Mouse (Mus musculus) intestine, embryonic 16.5 days (tissue): Measurements from ENCODE around the gene Rpp14. TPM values are rescaled to one million over a fixed set of nuclear protein-coding genes. Genes with fewer than 3 reads are reported as not detected.

Source experiments
- ATAC-seq: fragments of 200-750 bp; cut with Nextera tagmentation; 2 replicates; pipeline ENCODE4 v1.8.0; 2017; ENCODE audit warnings: moderate TSS enrichment, moderate library complexity
- H3K27ac ChIP-seq: fragments of 300-500 bp; sonication (generic); 2 replicates; pipeline ENCODE4 v1.5.1; 2014; ENCODE audit warnings: mild to moderate bottlenecking, low read length
- H3K27me3 ChIP-seq: fragments of 300-500 bp; sonication (generic); replicated peaks from 2 replicates; pipeline ENCODE4 v1.6.1; 2014; ENCODE audit warnings: low read length, control low read depth, mixed read lengths; ENCODE audit not compliant: control insufficient read depth, insufficient read depth
- H3K36me3 ChIP-seq: fragments of 300-500 bp; sonication (generic); 2 replicates; pipeline ENCODE4 v1.6.1; 2014; ENCODE audit warnings: low read length, control low read depth; ENCODE audit not compliant: control insufficient read depth, insufficient read depth
- H3K4me1 ChIP-seq: fragments of 300-500 bp; sonication (generic); 2 replicates; pipeline ENCODE4 v1.6.1; 2014; ENCODE audit warnings: low read length, control low read depth, mixed read lengths; ENCODE audit not compliant: control insufficient read depth, insufficient read depth
- H3K4me2 ChIP-seq: fragments of 300-500 bp; sonication (generic); 2 replicates; pipeline ENCODE4 v1.6.1; 2014; ENCODE audit warnings: low read depth, low read length, control low read depth
- H3K4me3 ChIP-seq: fragments of 300-500 bp; sonication (generic); 2 replicates; pipeline ENCODE4 v1.5.1; 2014; ENCODE audit warnings: mild to moderate bottlenecking, low read length
- H3K9ac ChIP-seq: fragments of 300-500 bp; sonication (generic); 2 replicates; pipeline ENCODE4 v1.6.1; 2014; ENCODE audit warnings: low read depth, low read length
- H3K9me3 ChIP-seq: fragments of 300-500 bp; sonication (generic); 2 replicates; pipeline ENCODE4 v1.6.1; 2016; ENCODE audit warnings: low read length, control low read depth; ENCODE audit not compliant: control insufficient read depth
- WGBS: fragments of 180-500 bp; shearing (Covaris S2); extraction: QIAGEN DNeasy Blood & Tissue Kit; methylation state at CpG from one replicate; pipeline ENCODE4 v1.1.7; 2014; 5-methylcytosine and 5-hydroxymethylcytosine counted together
- polyA plus RNA-seq: library from polyadenylated mRNA; unstranded; fragments of >200 nt; fragmentation: Nextera tagmentation; extraction: Ambion mirVana; gene quantifications from 2 replicates; pipeline ENCODE4 v1.2.1, GENCODE M21; 2015

Rpp14 gene
- polyA plus RNA-seq, 1 experiment from 2014 or later, result 54.9 TPM

DNA sequence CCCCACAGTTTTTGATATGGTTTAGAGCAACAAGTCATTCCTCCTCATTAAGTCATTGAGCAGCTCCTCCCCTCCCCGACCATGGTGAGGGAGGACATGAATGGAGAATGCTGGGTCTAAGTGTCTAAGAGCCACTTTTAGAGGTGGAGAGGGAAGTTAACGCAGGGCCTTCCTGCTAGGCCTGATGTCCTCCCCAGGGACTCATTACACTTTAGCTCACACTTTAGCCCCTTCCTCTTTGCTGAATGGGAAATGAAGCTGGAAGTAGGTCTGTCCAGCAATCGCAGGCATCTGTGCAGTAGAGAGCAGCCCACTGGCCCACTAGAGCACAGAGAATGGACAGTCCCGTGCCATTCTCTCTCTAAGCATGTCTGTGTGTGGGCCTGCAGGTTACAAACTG lies 27.9 kb downstream of the Rpp14 start:
- Histone ChIP-seq H3K4me2 (no peak overlapping the region), H3K9ac (no peak overlapping the region), H3K4me1 (peaks cover 6% of the 10 kb centered on the region; the same call in 1 of the 2 replicates), H3K9me3 (no peaks in the 10 kb centered on the region), H3K27ac (no peak overlapping the region), H3K4me3 (no peak overlapping the region), H3K27me3 (no peaks in the 10 kb centered on the region), H3K36me3 (no peaks in the 10 kb centered on the region)
- 77% methylated on average over 4 of the region's 4 CpGs for WGBS
- no peak for ATAC-seq

DNA sequence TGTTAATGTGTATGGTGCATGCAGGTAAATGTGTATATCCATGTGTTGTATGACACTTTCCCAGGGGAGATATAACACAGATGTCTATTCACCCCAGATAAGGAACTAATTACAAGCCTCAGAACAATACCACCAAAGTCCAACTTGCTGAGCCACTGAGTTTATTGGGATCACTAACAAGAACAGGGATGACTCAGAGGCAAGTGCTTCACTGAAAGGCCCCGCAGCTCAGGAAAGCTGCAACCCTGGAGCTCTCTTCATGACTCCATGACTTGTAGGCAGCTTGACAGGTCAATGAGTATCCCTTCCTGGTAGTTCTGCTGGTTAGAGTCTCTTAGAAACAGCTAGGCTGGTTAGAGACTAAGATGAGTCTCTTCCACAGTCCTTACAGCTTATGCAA lies 28.8 kb downstream of the Rpp14 start:
- 69% methylated on average over 1 of the region's 1 CpGs for WGBS
- no peaks in the 10 kb centered on the region for H3K36me3 ChIP-seq
- H3K9me3 ChIP-seq, result no peaks in the 10 kb centered on the region
- no peak overlapping the region for H3K4me3 ChIP-seq
- H3K9ac ChIP-seq, result no peak overlapping the region
- no peaks in the 10 kb centered on the region for H3K27me3 ChIP-seq
- H3K4me2 ChIP-seq, result no peak overlapping the region
- ATAC-seq, result peak; percentile 84
- H3K27ac ChIP-seq, result peak overlapping the region; percentile 72
- peaks cover 6% of the 10 kb centered on the region; the same call in 1 of the 2 replicates for H3K4me1 ChIP-seq

DNA sequence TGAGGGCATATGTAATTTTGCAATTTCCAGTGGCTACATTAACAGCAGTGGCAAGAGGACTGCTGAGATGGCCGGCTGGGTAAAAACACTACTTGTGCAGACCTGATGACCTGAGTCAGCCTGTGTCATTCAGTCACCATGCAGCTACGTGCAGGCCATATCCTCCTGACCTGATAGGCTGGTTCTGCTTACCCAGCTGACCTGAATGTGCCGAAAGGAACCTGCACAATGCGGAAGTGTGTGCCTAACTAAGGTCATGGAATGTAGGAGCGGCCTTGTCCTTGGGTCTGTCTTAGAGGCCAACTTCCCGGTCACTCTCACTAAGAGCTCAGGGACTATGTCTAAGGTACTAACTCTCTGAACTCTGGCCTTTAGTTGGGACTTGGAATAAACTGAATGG lies 31.4 kb downstream of the Rpp14 start:
- no peak overlapping the region for H3K4me2 ChIP-seq
- H3K27me3 ChIP-seq, result no peaks in the 10 kb centered on the region
- no peak overlapping the region for H3K4me3 ChIP-seq
- peak; percentile 73 for ATAC-seq
- H3K36me3 ChIP-seq, result no peaks in the 10 kb centered on the region
- peak overlapping the region; percentile 7; the same call in 1 of the 2 replicates for H3K27ac ChIP-seq
- H3K9me3 ChIP-seq, result no peaks in the 10 kb centered on the region
- no peak overlapping the region for H3K9ac ChIP-seq
- H3K4me1 ChIP-seq, result peaks cover 6% of the 10 kb centered on the region; the same call in 1 of the 2 replicates
- WGBS, result 77% methylated on average over 6 of the region's 6 CpGs

DNA sequence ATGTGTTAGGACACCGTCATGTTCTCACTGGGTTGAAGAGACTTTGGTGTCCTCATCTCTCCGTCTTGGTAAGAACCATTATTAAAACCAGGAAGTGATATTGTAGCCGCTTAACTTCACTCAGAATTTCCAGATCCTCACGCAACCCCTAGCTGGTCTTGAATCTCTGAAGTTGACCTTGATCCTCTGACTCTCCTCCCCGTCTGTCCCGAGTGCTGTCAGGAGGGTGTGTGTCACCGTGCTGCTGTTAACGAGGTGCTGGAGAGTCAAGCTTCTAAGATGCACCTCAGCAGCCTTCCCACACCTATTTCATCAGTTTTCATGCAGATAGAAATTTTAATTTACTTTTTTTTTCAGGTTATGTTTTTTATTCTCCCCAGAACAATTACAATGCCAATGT lies 31.9 kb downstream of the Rpp14 start:
- Histone ChIP-seq H3K9me3 (no peaks in the 10 kb centered on the region), H3K4me2 (no peak overlapping the region), H3K27ac (no peak overlapping the region; the same call in 1 of the 2 replicates), H3K4me3 (no peak overlapping the region), H3K4me1 (peaks cover 6% of the 10 kb centered on the region; the same call in 1 of the 2 replicates), H3K9ac (no peak overlapping the region), H3K27me3 (no peaks in the 10 kb centered on the region), H3K36me3 (no peaks in the 10 kb centered on the region)
- no peak for ATAC-seq
- WGBS, result 77% methylated on average over 8 of the region's 8 CpGs

DNA sequence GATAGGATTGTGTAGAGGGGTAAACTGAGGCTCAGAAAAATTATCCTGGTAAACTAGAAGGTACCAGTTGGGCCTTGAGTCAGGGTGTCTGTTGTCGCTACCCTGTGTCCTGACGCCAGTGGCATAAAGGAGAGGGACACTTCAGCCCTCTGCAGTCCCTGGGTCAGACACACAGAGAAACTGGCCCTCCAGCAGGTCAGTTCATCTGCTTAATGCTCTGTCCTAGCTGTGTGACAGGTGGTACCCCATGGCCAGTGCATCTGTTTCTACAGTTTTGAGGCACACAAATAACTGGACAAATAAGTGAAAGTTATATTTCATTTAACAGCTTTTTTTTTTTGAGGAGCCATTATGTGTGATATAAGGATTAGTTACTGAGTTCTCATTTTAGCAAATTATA lies 33.4 kb downstream of the Rpp14 start:
- H3K9ac ChIP-seq, result no peak overlapping the region
- H3K27me3 ChIP-seq, result no peaks in the 10 kb centered on the region
- no peak overlapping the region for H3K4me2 ChIP-seq
- H3K4me3 ChIP-seq, result no peak overlapping the region
- WGBS, result 91% methylated on average over 2 of the region's 2 CpGs
- no peaks in the 10 kb centered on the region for H3K36me3 ChIP-seq
- no peak for ATAC-seq
- H3K4me1 ChIP-seq, result 0 out of 2 replicates have a peak, but pooled peaks cover 2% of the 10 kb centered on the region
- H3K9me3 ChIP-seq, result no peaks in the 10 kb centered on the region
- no peak overlapping the region for H3K27ac ChIP-seq

DNA sequence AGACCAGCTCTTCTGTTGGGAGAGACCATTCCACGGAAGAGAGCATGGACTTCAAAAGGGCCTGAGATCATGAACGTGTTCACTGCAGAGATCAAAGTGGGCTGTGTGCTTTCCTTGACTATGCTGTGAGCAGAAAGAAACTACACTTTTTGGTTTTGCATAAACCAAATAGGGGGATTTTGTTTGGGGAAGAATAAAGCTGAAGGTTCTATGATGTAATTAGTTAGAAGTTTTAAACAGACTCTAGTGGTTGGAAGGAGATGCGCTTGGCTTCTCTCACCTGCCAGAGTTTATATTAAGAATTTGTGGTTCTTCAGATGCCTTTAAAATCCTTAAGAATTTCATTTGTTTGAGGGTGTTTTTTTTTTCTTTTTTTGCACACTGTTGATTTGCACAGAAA lies 34.1 kb downstream of the Rpp14 start:
- H3K4me2 ChIP-seq, result no peak overlapping the region
- H3K9ac ChIP-seq, result no peak overlapping the region
- no peak overlapping the region for H3K4me3 ChIP-seq
- no peak for ATAC-seq
- no peaks in the 10 kb centered on the region for H3K4me1 ChIP-seq
- H3K9me3 ChIP-seq, result no peaks in the 10 kb centered on the region
- 49% methylated on average over 3 of the region's 3 CpGs for WGBS
- H3K27me3 ChIP-seq, result no peaks in the 10 kb centered on the region
- no peaks in the 10 kb centered on the region for H3K36me3 ChIP-seq
- H3K27ac ChIP-seq, result no peak overlapping the region

DNA sequence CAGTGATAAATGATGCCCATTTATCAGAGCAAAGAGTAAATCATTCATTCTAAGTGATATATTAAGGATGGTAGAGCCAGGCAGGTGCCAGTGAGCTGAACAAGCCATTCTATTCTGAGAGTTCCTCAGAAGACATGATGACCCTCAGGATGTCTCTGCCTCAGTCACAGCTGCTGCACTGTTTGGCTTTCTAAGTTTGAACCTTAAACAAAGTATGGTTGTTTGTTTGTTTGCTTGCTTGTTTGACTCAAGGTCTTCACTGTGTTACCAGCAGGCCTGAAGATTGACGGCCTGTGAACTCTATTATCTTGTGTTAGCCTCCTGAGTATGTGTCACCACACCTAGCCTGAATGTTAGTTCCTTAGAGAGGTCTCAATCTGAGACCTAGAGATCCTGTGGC lies 34.6 kb downstream of the Rpp14 start:
- Histone ChIP-seq H3K4me1 (no peaks in the 10 kb centered on the region), H3K36me3 (no peaks in the 10 kb centered on the region), H3K4me3 (no peak overlapping the region), H3K4me2 (no peak overlapping the region), H3K9ac (no peak overlapping the region), H3K27me3 (no peaks in the 10 kb centered on the region), H3K27ac (no peak overlapping the region), H3K9me3 (no peaks in the 10 kb centered on the region)
- ATAC-seq, result no peak
- WGBS, result 54% methylated on average over 1 of the region's 1 CpGs

DNA sequence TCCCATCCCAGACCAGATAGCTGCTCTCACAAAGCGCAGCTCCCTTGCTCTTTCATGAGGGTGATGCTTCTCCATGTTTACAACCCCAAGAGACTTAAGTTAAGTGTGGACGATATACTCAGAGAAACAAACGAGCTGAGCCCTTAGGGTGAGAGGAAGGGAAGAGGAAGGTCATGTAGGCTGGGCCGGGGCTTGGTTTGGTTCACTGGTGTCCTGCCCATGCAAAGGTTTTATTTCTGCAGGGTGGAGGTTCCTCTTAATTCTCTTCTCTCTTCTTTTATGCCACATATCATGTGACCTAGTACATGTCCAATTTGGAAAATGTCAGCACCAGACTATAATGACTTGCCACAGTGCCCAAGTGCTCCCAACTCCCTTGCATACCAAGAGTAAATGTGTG lies 35.6 kb downstream of the Rpp14 start:
- Histone ChIP-seq H3K4me2 (no peak overlapping the region), H3K9ac (no peak overlapping the region), H3K4me1 (no peaks in the 10 kb centered on the region), H3K27ac (no peak overlapping the region), H3K27me3 (no peaks in the 10 kb centered on the region), H3K36me3 (no peaks in the 10 kb centered on the region), H3K9me3 (no peaks in the 10 kb centered on the region), H3K4me3 (no peak overlapping the region)
- ATAC-seq, result no peak
- WGBS, result 67% methylated on average over 4 of the region's 4 CpGs

DNA sequence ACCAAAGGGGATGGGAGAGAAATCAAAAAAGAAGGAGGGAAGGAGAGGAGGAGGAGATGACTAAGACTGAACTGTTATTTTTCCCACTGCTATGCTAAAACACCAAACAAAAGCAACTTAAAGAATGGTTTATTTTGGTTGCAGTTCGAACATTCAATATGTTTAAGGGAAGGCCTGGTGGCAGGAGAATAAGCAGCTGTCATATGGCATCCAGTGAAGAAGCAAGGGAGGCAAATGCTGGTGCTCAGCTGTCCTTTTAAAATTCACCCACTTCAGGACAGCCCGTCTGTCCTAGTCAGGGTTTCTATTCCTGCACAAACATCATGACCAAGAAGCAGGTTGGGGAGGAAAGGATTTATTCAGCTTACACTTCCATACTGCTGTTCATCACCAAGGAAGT lies 37.2 kb downstream of the Rpp14 start:
- H3K36me3 ChIP-seq, result no peaks in the 10 kb centered on the region
- H3K27ac ChIP-seq, result no peak overlapping the region
- H3K27me3 ChIP-seq, result no peaks in the 10 kb centered on the region
- no peak overlapping the region for H3K4me2 ChIP-seq
- no peaks in the 10 kb centered on the region for H3K4me1 ChIP-seq
- H3K9ac ChIP-seq, result no peak overlapping the region
- H3K4me3 ChIP-seq, result no peak overlapping the region
- WGBS, result 73% methylated on average over 2 of the region's 2 CpGs
- H3K9me3 ChIP-seq, result no peaks in the 10 kb centered on the region
- ATAC-seq, result no peak

DNA sequence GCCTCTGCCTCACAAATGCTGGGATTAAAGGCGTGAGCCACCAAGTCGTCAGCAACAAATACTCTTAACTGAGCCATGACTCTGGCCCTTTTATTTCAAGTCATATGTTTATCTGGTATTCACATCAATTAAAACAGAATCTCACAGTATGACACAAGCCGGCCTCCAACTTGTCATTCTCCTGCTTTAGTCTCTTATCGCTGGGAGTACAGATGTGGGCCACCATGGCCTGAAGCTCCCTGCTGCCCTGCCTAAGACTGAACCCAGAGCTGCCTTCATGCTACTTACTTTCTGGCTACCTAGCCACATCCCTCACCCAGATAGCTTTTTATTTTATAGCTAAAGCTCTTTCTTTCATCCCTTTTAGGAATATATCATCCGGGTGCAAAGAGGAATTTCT lies 39.3 kb downstream of the Rpp14 start:
- H3K9me3 ChIP-seq, result no peaks in the 10 kb centered on the region
- ATAC-seq, result no peak
- WGBS, result 87% methylated on average over 5 of the region's 5 CpGs

More for the DNA sequence above, 39.3 kb downstream of the Rpp14 start:
- Histone ChIP-seq H3K27me3 (no peaks in the 10 kb centered on the region), H3K4me2 (no peak overlapping the region), H3K27ac (no peak overlapping the region), H3K4me3 (no peak overlapping the region), H3K9ac (no peak overlapping the region), H3K4me1 (no peaks in the 10 kb centered on the region), H3K36me3 (no peaks in the 10 kb centered on the region)
